Mouse (Mus musculus) lung, postnatal 10 days (tissue): Measurements from ENCODE around the gene Actg1.

Source experiments
- DNase-seq: peaks from one replicate; pipeline ENCODE4 v3.0.0; 2021

Gene Actg1

DNA sequence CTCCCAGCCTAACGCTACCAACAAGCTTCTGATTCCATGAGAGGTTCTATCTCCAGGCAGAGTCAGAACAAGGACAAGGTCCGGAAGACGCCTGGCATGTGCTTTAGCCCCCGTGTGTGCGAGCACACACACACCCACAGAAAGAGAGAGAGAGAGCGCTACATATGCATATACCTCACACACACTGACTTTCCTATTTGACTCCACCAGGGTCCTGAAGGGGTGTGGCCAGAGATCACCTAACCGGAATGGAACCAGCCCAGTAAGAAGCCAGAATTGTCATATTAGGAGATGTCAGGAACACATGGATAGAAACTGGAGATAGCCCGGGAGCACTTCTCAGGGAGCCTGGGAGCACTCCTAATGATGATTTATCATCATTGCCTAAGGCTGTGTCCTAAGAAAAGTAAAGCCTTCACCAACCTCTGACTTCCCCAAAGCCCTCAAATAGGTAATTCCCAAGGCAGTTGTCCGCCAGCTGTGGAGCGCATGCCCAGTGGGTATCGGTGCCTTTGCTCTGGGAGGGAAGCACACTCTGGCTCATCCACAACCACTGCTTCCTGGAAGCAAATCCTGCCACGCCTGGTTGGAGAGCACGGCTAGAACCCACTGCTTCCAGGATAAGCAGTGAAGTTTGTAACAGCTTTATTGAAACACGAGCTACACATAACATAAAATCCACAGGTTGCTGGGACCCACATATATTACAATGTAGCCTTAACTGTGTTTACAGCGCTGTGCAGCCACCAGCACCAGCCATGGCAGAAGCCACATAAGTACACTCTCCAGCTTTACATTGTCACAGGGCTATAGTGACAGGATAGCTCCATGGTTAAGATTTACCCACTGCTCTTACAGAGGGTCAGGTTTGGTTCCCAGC is 39.7 kb downstream of the Actg1 start:
- peak; percentile 8 for DNase-seq

GRCm38 (mm10) chr11:120307566-120308430 is 40.5 kb downstream of the Actg1 start:
- peak; percentile 98 for DNase-seq

GRCm38 (mm10) chr11:120307132-120307413 is 41.3 kb downstream of the Actg1 start:
- no peak for DNase-seq

- no peak for DNase-seq
These were observed 41.8 kb downstream of the Actg1 start for GRCm38 (mm10) chr11:120306366-120307131.

DNA sequence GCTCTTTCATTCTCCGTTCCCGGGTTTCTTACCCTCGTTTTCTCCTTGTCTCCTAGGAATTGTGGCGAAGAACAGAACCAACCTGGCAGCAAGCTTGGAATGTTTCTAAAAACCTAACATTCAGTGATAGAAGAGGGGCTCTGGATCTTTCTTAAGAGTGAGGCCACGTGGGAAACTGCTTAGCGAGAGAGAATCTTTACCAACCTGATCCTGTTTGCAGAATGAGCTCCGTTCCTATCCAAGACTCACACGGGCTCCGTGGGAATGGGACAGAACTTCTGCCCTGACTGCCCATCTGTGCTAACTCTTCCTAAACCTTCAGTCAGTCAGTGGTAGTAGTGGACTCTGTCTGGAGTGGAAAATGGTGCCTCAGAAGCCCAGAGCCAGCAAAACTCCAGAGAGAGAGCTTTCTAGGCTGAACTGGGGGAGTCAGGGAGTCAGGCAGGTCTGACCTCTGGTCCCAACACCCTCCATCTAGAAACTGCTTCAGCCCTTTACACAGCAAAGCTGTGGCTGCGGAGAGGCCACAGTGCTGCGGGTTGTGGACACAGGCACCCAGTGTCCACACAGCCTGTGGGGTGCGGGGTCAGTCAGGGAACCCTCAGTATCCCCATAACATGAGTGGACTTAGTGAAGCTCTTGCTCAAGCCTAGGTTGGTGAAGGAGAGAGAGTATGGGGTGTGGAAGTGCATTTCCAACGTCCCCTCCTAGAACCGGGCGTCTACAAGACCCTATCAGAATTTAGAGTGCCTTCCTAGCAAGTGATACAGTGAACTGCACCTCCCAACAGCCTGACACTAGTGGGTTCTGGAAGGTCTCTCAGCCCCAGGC is 42.6 kb downstream of the Actg1 start:
- no peak for DNase-seq

DNA sequence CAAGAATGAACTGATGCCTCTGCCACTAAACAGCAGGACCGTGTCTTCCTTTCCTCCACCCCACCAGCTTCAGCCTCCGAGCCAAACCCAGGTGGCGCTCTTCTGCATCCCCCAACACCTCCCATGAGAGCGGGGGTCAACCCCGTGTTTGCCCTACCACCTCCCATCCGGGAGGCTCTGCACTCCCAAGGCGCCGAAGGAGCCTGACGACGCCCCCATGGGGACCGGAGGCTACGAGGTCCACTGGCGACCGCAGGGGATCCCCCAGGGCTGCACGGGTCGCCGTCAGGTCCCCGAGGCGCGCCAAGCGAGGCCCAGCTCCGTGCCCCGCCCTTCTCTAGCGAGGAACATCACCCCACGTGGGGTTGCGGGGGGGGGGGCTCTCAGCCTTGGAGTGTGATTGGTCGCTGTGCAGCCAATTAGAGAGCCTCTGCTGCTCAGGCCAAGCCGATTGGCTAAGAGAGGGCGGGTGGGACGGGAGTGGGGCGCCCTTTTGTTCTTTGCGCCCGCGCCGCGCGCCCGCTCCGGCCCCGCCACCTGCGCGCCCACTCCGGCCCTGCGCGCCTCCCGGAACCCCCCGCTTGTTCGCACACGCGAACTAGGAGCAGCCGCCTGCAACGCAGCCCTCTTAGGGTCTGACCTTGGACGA is 43.3 kb downstream of the Actg1 start:
- peak; percentile 91 for DNase-seq

DNA sequence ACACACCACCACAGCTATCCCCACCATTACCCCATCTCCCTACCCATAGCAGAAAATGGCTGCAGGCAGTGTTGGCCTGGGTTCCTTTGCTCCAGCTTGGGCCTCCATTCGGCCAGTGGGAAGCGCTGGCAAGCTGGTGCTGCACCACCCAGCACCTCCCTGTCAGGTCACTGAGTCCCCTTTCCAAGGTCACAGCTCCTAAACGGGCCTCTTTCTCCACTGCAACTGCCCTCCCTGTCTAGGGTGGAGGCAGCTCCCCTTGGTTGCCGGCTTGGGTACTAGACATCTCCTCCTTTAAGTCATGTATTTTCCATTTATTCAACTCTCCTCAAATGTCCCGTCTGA is 44.0 kb downstream of the Actg1 start:
- DNase-seq: no peak

- DNase-seq: no peak
These were observed 44.6 kb downstream of the Actg1 start for GRCm38 (mm10) chr11:120303559-120304349.

DNA sequence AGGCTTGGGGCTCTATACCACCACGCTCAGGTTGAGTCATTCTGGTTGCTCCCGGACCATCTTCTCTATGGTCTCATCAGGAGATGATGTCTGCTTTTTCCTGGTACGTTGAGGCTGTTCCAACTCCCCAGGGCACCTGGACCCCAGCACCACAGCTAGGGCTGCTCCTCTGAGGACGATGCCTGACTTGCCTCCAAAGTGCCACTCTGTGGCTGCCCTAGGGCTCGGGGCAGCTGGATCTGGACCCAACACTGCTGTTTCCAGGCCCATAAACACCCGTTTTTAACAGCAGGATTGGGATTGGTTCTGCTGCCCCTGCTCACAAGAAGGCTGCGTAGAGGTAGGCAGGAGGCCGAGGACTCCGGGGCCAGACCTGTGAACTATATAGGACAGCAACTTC is 45.2 kb downstream of the Actg1 start:
- no peak for DNase-seq

DNA sequence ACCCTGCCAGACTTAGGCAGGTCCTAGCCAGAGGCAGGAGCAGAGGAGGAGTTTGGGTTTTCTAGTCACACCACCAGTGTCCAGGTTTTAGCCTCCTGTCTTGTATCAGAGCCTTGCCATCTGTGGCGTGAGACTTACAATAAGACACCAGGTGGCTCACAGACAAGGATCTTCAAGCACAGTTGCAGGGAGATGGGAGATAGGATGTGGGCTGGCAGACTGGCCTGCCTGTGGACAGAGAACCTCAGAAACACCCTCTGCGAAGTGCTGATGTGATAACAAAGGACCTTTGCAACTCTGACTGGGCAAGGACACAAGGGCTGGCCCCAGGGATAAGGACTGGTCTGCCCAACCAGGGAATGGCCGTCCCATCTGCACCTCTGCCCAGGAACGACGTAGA is 48.9 kb downstream of the Actg1 start:
- DNase-seq: no peak

DNA sequence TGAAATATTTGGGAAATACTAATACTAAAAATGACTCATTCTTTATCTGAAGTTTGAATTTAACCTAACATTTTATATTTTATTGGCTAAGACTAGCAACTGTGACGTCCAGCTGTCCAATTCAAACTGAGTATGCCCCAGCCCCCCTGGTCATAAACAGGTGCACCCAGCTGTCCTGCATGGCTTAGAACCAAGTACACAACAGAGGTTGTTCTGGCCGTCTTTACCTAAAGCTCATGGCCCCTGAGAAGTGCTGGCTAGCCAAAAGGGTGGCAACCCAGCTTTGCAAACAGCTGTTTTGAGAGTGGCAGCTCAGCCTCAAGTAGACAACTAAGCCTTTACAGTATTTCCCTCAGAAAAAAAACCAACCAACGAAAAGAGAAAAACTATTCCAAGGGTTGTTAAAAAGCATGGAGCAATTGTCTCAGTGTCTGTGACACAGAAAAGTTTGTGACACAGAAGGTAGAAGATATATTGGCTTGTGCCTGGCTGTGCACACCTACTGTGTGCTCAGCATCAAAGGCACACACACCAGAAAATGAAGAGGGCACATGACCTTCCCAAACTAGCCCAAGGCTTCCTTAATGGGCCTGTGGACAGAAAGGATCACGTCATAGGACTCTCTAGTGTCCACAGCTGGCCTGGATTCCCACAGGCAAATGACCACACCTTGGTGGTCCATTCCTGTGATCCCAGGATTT is 49.8 kb downstream of the Actg1 start:
- no peak for DNase-seq

- DNase-seq: no peak
These were observed 50.6 kb downstream of the Actg1 start for GRCm38 (mm10) chr11:120297767-120298166.

DNA sequence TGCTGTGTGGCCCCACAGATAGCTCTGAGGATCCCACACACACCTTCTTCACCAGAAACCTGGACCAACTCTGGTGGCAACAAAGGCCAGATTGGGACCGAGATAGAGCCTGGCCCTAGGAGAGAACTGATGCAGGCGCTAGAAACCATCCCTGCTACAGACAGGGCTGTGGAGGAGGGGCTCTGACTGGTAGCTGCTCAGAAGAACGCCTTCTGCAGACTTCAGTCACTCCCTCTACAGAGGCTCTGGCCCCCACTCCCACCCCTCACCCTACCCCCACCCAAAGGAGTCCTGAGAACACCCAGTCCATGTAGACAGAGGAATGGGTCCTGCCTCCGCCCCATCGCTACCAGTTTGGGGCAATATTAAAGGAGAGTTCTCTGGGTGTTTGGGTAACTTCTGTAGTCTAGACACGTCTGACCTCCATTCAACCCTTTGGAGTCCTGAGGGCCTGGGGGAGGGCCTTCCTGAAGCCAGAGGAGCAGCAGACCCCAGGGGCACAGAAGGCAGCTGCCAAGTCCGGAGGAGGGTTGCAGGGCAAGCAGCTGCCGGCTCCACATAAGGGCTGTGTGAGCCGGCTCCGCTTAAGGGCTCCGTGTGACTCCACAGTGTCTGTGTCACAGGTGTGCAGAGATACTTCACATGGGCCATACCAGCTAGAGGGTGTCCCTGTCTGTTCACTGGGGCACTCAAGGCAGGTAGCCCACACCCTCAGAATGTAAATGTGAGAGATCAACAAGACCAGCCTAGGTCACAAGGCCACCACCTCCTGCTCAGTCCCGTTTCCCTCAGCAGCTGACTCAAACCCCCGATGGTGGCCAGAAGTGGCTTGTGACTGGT is 51.8 kb downstream of the Actg1 start:
- DNase-seq: no peak
